Mouse (Mus musculus): Measurements from ENCODE around the gene Cdh4. TPM values are rescaled to one million over a fixed set of nuclear protein-coding genes. Genes with fewer than 3 reads are reported as not detected.
A peak's percentile ranks its signal among the peaks of the same experiment; 100 is the strongest.

Cdh4 gene
- polyA plus RNA-seq, 1 experiment from 2014 or later = 43.0 TPM

DNA sequence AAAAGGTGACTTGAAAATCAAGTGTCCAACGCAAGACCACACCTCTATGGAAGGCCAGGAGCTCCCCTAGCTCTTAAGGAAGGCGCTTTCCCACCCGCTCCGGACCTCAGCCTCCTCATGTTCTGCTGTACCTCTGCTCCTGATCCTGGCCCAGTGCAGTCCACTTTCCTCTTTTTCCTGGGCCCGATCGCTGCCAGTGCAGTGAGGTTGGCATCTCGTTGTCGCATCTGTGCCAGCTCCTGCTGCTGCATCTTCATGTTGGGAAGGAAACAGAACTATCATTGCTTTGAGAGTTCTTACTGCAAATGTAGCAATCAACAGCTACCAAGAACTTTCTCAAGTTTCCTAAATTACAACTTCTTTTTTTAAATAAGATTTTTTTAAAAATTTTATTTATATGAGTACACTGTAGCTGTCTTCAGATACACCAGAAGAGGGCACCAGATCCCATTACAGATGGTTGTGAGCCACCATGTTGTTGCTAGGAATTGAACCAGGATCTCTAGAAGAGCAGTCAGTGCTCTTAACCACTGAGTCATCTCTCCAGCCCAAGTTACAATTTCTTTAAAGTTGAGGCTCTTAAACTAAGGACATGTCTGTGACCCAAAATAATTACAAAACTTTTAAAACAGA lies 478.9 kb downstream of the Cdh4 start:
- ATAC-seq = no peak
- H3K4me2 ChIP-seq (ENCODE audit: low read length) = no peak overlapping the region
- WGBS = 87% methylated on average over 8 of the region's 8 CpGs
- H3K9me3 ChIP-seq (ENCODE audit: control insufficient read depth, low read length) = peaks cover 3% of the 10 kb centered on the region; the same call in 1 of the 2 replicates
- no peak overlapping the region for H3K9ac ChIP-seq (ENCODE audit: low read depth, low read length)
- no peaks in the 10 kb centered on the region for H3K4me1 ChIP-seq (ENCODE audit: control insufficient read depth, insufficient read depth, low read depth, low read length)
- H3K36me3 ChIP-seq (ENCODE audit: control insufficient read depth, insufficient read depth, low read length) = peaks cover 38% of the 10 kb centered on the region
- no peak overlapping the region for H3K4me3 ChIP-seq (ENCODE audit: low read length)
- no peaks in the 10 kb centered on the region for H3K27me3 ChIP-seq (replicated peaks; ENCODE audit: control insufficient read depth, insufficient read depth, low read length)
- H3K27ac ChIP-seq (ENCODE audit: low read depth, low read length) = no peak overlapping the region

DNA sequence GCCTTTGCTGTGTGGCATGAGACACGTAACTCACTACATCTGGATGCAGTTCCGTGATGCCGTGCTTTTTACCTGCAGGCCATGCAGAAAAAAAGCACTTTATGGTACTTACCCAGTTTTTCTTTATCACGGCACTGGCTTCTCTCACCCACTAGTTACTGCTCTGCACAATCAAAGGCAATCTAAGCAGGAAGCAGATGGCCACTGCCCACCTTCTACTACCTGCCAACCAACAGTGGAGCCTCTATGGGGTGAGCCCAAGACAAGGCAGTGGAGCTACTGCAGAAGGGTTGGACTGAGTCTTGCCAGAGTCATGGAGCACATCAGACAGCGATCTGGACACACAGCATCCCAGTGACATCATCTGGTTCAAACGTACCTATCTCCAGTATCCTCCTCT lies 481.8 kb downstream of the Cdh4 start:
- Histone ChIP-seq H3K4me2 (ENCODE audit: low read length) (no peak overlapping the region), H3K36me3 (ENCODE audit: control insufficient read depth, insufficient read depth, low read length) (peaks cover 41% of the 10 kb centered on the region), H3K4me3 (ENCODE audit: low read length) (no peak overlapping the region), H3K4me1 (ENCODE audit: control insufficient read depth, insufficient read depth, low read depth, low read length) (no peaks in the 10 kb centered on the region), H3K9me3 (ENCODE audit: control insufficient read depth, low read length) (peaks cover 3% of the 10 kb centered on the region; the same call in 1 of the 2 replicates), H3K9ac (ENCODE audit: low read depth, low read length) (no peak overlapping the region), H3K27me3 (replicated peaks; ENCODE audit: control insufficient read depth, insufficient read depth, low read length) (no peaks in the 10 kb centered on the region), H3K27ac (ENCODE audit: low read depth, low read length) (no peak overlapping the region)
- ATAC-seq = no peak
- 94% methylated on average over 6 of the region's 6 CpGs for WGBS

DNA sequence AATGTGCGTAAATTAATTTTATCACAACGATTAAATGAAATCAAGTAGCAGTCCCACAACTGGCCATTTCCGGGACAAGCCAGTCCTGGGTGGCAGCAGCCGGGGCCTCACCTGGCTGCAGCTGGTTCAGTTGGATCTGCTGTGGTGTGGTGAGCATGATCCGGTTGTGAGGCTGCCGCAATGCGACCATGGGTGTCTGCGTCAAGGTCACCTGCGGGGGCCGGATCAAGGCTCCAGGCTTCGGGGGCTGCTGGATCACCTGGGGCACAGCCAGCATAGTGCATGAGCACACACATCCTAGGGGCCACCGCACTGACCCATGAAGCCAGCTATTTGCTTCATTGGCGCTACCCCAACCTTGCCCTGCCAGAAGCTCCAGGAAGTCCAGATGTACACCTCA lies 486.9 kb downstream of the Cdh4 start:
- H3K4me1 ChIP-seq (ENCODE audit: control insufficient read depth, insufficient read depth, low read depth, low read length) = no peaks in the 10 kb centered on the region
- H3K4me3 ChIP-seq (ENCODE audit: low read length) = no peak overlapping the region
- no peak overlapping the region for H3K27ac ChIP-seq (ENCODE audit: low read depth, low read length)
- no peak overlapping the region for H3K4me2 ChIP-seq (ENCODE audit: low read length)
- no peak for ATAC-seq
- H3K36me3 ChIP-seq (ENCODE audit: control insufficient read depth, insufficient read depth, low read length) = peaks cover 20% of the 10 kb centered on the region
- H3K9me3 ChIP-seq (ENCODE audit: control insufficient read depth, low read length) = no peaks in the 10 kb centered on the region
- H3K27me3 ChIP-seq (replicated peaks; ENCODE audit: control insufficient read depth, insufficient read depth, low read length) = no peaks in the 10 kb centered on the region
- H3K9ac ChIP-seq (ENCODE audit: low read depth, low read length) = no peak overlapping the region
- 91% methylated on average over 13 of the region's 13 CpGs for WGBS

DNA sequence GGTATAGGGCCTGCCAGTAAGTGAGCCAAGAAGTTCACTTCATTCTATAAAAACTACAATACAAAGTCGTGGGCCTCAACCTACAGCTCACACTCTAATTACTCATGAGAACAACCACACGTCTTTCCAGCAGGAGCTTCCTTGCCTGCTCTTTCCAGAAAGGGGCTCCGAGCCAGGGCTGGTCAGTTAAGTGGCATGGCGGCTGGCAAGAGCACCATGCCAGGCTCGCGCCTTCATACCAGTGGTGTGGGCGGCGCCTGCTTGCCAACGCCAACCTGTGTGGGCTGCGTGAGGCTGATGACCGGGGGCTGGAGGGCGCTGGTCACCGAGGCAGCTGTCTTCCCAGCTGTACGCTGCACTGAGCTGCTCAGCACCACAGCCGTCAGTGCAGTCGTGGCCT lies 489.5 kb downstream of the Cdh4 start:
- H3K27ac ChIP-seq (ENCODE audit: low read depth, low read length) = no peak overlapping the region
- H3K9ac ChIP-seq (ENCODE audit: low read depth, low read length) = no peak overlapping the region
- 0 out of 2 replicates have a peak, but pooled peaks have one; percentile 16 for ATAC-seq
- H3K4me3 ChIP-seq (ENCODE audit: low read length) = no peak overlapping the region
- no peaks in the 10 kb centered on the region for H3K4me1 ChIP-seq (ENCODE audit: control insufficient read depth, insufficient read depth, low read depth, low read length)
- H3K9me3 ChIP-seq (ENCODE audit: control insufficient read depth, low read length) = no peaks in the 10 kb centered on the region
- H3K4me2 ChIP-seq (ENCODE audit: low read length) = no peak overlapping the region
- H3K36me3 ChIP-seq (ENCODE audit: control insufficient read depth, insufficient read depth, low read length) = peaks cover 15% of the 10 kb centered on the region
- 92% methylated on average over 16 of the region's 16 CpGs for WGBS
- H3K27me3 ChIP-seq (replicated peaks; ENCODE audit: control insufficient read depth, insufficient read depth, low read length) = no peaks in the 10 kb centered on the region

DNA sequence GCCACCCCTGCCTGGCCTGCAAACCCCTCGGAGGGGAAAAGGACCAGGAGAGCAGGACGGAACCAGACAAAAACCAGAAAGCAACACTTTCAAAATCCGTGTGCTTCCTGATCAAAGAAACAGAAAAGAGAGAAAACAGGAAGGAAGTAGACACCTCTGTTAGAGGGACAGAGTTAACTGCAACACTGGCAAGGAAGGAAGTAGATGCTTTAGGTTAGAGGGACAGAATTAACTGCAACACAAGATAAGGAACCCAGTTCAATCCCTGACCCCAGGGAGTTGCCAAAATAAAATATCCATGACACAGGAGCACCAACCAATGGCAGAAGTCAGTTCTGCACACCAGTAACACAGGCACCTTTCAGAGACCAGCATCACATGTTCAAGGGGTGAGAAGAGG lies 491.9 kb downstream of the Cdh4 start:
- Histone ChIP-seq H3K4me2 (ENCODE audit: low read length) (no peak overlapping the region), H3K36me3 (ENCODE audit: control insufficient read depth, insufficient read depth, low read length) (peaks cover 13% of the 10 kb centered on the region), H3K4me3 (ENCODE audit: low read length) (no peak overlapping the region), H3K9me3 (ENCODE audit: control insufficient read depth, low read length) (no peaks in the 10 kb centered on the region), H3K27ac (ENCODE audit: low read depth, low read length) (no peak overlapping the region), H3K27me3 (replicated peaks; ENCODE audit: control insufficient read depth, insufficient read depth, low read length) (no peaks in the 10 kb centered on the region), H3K4me1 (ENCODE audit: control insufficient read depth, insufficient read depth, low read depth, low read length) (no peaks in the 10 kb centered on the region), H3K9ac (ENCODE audit: low read depth, low read length) (no peak overlapping the region)
- ATAC-seq = no peak
- 75% methylated on average over 3 of the region's 3 CpGs for WGBS

DNA sequence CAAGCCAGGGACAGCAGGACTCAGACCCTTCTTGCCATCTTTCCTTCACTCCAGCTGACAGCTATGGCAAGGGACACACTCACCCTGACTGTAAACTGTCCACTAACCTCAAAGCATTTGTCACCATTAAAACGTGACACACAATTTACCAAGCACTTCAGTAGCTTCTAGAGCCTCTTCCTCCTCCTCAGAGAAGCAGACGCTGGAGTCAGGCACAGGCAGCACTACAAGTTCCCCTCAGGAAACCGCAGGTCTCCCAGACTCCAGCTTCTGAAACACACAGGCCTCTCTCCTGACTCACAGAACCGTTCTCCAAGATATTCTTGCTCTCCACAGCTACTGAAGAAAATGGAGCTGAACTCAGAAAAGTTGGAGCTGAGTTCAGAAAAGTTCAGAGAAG lies 494.9 kb downstream of the Cdh4 start:
- H3K4me1 ChIP-seq (ENCODE audit: control insufficient read depth, insufficient read depth, low read depth, low read length) = peaks cover 2% of the 10 kb centered on the region; the same call in 1 of the 2 replicates
- H3K27ac ChIP-seq (ENCODE audit: low read depth, low read length) = no peak overlapping the region
- H3K36me3 ChIP-seq (ENCODE audit: control insufficient read depth, insufficient read depth, low read length) = 0 out of 2 replicates have a peak, but pooled peaks cover 2% of the 10 kb centered on the region
- H3K9ac ChIP-seq (ENCODE audit: low read depth, low read length) = no peak overlapping the region
- H3K4me3 ChIP-seq (ENCODE audit: low read length) = no peak overlapping the region
- no peak for ATAC-seq
- no peaks in the 10 kb centered on the region for H3K27me3 ChIP-seq (replicated peaks; ENCODE audit: control insufficient read depth, insufficient read depth, low read length)
- 80% methylated on average over 4 of the region's 4 CpGs for WGBS
- no peaks in the 10 kb centered on the region for H3K9me3 ChIP-seq (ENCODE audit: control insufficient read depth, low read length)
- no peak overlapping the region for H3K4me2 ChIP-seq (ENCODE audit: low read length)

DNA sequence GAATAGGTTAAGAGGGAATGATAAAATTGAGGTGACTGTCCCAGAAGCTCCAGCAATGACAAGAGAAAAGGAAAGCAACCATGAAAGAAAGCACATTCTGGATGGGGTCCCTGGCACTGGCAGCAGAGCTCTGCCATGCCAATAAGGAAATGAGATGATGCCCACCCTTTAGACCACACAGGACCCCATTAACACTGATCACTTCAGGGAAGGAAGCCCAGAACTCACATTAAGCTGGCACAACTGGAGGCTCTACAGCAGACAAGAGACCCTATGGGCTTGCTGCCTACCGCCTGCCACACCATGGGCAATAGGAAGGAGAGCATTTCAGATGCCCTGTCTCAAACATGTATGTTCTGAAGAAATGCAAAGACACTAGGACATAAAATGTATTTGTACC lies 499.5 kb downstream of the Cdh4 start:
- Histone ChIP-seq H3K27ac (ENCODE audit: low read depth, low read length) (no peak overlapping the region), H3K9ac (ENCODE audit: low read depth, low read length) (no peak overlapping the region), H3K27me3 (replicated peaks; ENCODE audit: control insufficient read depth, insufficient read depth, low read length) (no peaks in the 10 kb centered on the region), H3K4me2 (ENCODE audit: low read length) (no peak overlapping the region), H3K9me3 (ENCODE audit: control insufficient read depth, low read length) (no peaks in the 10 kb centered on the region), H3K4me3 (ENCODE audit: low read length) (no peak overlapping the region), H3K4me1 (ENCODE audit: control insufficient read depth, insufficient read depth, low read depth, low read length) (peaks cover 2% of the 10 kb centered on the region), H3K36me3 (ENCODE audit: control insufficient read depth, insufficient read depth, low read length) (no peaks in the 10 kb centered on the region)
- no peak for ATAC-seq
- 70% methylated on average over 1 of the region's 1 CpGs for WGBS

DNA sequence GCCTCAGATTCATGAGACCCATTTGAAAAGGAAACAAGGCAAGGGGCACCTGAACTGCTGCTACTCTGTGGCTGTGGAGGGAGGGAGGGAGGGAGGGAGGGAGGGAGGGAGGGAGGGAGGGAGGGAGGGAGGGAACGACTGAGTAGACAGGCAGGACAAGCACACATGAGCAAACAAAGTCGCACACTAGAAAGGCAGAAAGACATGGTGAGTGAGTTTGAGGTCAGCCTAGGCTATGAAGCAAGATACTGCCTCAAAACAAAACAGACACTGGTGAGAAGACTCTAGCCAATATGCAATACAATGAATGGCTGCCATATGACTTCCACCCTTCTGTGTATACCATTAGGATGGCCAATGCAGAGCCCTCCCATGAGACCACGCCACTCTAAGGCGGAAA lies 502.8 kb downstream of the Cdh4 start:
- Histone ChIP-seq H3K27ac (ENCODE audit: low read depth, low read length) (no peak overlapping the region), H3K9me3 (ENCODE audit: control insufficient read depth, low read length) (no peaks in the 10 kb centered on the region), H3K4me2 (ENCODE audit: low read length) (no peak overlapping the region), H3K9ac (ENCODE audit: low read depth, low read length) (no peak overlapping the region), H3K36me3 (ENCODE audit: control insufficient read depth, insufficient read depth, low read length) (no peaks in the 10 kb centered on the region), H3K27me3 (replicated peaks; ENCODE audit: control insufficient read depth, insufficient read depth, low read length) (no peaks in the 10 kb centered on the region), H3K4me1 (ENCODE audit: control insufficient read depth, insufficient read depth, low read depth, low read length) (peaks cover 7% of the 10 kb centered on the region), H3K4me3 (ENCODE audit: low read length) (no peak overlapping the region)
- no peak for ATAC-seq
- 28% methylated on average over 4 of the region's 4 CpGs for WGBS

DNA sequence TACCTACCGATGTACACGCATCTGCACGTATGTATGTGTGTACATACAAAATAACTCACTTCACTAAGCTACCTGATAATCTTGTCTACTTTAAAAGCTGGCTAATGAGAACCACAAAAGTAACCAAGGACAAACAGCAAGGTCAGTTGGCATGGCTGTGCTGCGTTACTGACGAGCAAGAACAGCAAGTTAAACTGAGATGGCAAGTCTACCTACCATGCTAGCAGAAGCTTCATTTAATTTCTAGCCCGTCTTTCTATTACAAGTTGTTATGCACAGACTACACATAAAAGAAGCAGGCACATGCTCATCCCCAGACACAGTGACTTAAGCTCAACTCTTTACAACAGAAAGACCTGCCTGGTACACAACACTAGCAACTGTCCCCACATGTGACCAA lies 504.3 kb downstream of the Cdh4 start:
- no peaks in the 10 kb centered on the region for H3K36me3 ChIP-seq (ENCODE audit: control insufficient read depth, insufficient read depth, low read length)
- no peaks in the 10 kb centered on the region for H3K9me3 ChIP-seq (ENCODE audit: control insufficient read depth, low read length)
- no peak overlapping the region for H3K27ac ChIP-seq (ENCODE audit: low read depth, low read length)
- 86% methylated on average over 6 of the region's 6 CpGs for WGBS
- peaks cover 5% of the 10 kb centered on the region for H3K4me1 ChIP-seq (ENCODE audit: control insufficient read depth, insufficient read depth, low read depth, low read length)
- H3K4me2 ChIP-seq (ENCODE audit: low read length) = no peak overlapping the region
- no peak for ATAC-seq
- no peaks in the 10 kb centered on the region for H3K27me3 ChIP-seq (replicated peaks; ENCODE audit: control insufficient read depth, insufficient read depth, low read length)
- H3K9ac ChIP-seq (ENCODE audit: low read depth, low read length) = no peak overlapping the region
- H3K4me3 ChIP-seq (ENCODE audit: low read length) = no peak overlapping the region

DNA sequence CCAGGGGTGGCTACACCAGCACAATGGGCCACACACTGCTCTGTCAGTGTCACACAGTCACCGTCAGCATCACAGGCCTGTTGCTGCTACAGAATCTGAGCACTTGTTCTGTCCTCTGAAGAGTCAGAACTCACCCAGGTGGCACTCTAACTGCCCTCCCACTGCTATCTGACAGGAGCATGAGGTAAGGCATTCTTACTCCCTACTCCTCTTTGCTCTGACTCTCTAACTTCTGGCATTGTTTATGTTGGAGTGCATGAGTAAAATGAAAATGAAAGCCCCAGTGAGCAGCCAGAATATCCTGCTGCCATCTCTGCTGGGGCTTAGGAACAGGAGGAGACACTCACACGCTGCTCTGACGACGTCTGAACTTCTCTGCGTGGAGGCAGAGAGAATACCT lies 505.4 kb downstream of the Cdh4 start:
- Histone ChIP-seq H3K27ac (ENCODE audit: low read depth, low read length) (no peak overlapping the region), H3K4me3 (ENCODE audit: low read length) (no peak overlapping the region), H3K4me1 (ENCODE audit: control insufficient read depth, insufficient read depth, low read depth, low read length) (peaks cover 5% of the 10 kb centered on the region), H3K4me2 (ENCODE audit: low read length) (no peak overlapping the region), H3K36me3 (ENCODE audit: control insufficient read depth, insufficient read depth, low read length) (no peaks in the 10 kb centered on the region), H3K9me3 (ENCODE audit: control insufficient read depth, low read length) (no peaks in the 10 kb centered on the region), H3K27me3 (replicated peaks; ENCODE audit: control insufficient read depth, insufficient read depth, low read length) (no peaks in the 10 kb centered on the region), H3K9ac (ENCODE audit: low read depth, low read length) (no peak overlapping the region)
- 44% methylated on average over 5 of the region's 5 CpGs for WGBS
- no peak for ATAC-seq
